ENCODE assay signal across 8 mouse cellular contexts in the genomic region with DNA sequence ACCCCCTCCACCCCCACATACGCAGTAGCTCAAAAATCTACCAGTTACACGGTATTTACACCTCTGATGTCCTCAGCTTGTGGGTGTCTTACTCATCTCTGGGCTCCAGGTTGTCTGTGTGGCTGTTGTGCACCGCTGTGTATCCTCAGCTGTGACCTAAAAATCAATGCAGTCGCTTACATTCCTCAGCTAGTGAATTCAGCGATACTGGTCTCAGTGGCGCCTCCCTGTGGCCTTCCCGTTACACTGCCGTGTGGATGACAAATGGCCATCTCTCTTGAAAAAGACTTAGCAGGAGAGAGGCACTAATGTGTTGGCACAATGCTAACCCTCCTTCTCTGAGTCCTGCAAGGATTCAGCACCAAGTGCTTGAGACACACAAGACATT.
DNase-seq lines count a peak whose midpoint lies in the region; ATAC-seq and TF ChIP-seq lines count a peak whose summit lies in the region.

No protein-coding gene starts in this region.

- no peak overlapping the region for H3K4me2 ChIP-seq in hindbrain, embryonic 16.5 days (ENCODE audit: low read length)

- WGBS in forebrain, embryonic 10.5 days: 31% methylated on average over 8 of the region's 8 CpGs
- 25% methylated on average over 8 of the region's 8 CpGs for WGBS in hindbrain, embryonic 16.5 days

- no peak overlapping the region for H3K27ac ChIP-seq in forebrain, embryonic 10.5 days
- no peak overlapping the region; the same call in 1 of the 2 replicates for H3K27ac ChIP-seq in hindbrain, embryonic 16.5 days (ENCODE audit: low read depth, low read length)

- no peaks in the 10 kb centered on the region for H3K36me3 ChIP-seq in forebrain, embryonic 10.5 days (replicated peaks)
- no peaks in the 10 kb centered on the region for H3K36me3 ChIP-seq in hindbrain, embryonic 16.5 days (ENCODE audit: control insufficient read depth, insufficient read depth, low read length)

- peak; percentile 79 for TF ChIP-seq CTCF in brain, embryonic 14.5 days (IDR thresholded peaks at IDR 0.05; ENCODE audit: borderline replicate concordance, extremely low read depth, insufficient read depth, insufficient read length)

- no peaks in the 10 kb centered on the region for H3K9me3 ChIP-seq in forebrain, embryonic 10.5 days
- H3K9me3 ChIP-seq in hindbrain, embryonic 16.5 days (ENCODE audit: control insufficient read depth, low read length): no peaks in the 10 kb centered on the region

- no peaks in the 10 kb centered on the region for H3K27me3 ChIP-seq in forebrain, embryonic 10.5 days (ENCODE audit: poor library complexity, severe bottlenecking)
- H3K27me3 ChIP-seq in hindbrain, embryonic 16.5 days (replicated peaks; ENCODE audit: control insufficient read depth, insufficient read depth, low read length): no peaks in the 10 kb centered on the region

- no peak for TF ChIP-seq POLR2A in brain, embryonic 14.5 days (IDR thresholded peaks at IDR 0.05; ENCODE audit: borderline replicate concordance, extremely low read depth, insufficient read depth, insufficient read length, poor library complexity, severe bottlenecking)

- H3K4me1 ChIP-seq in forebrain, embryonic 10.5 days: peaks cover 22% of the 10 kb centered on the region
- peaks cover 28% of the 10 kb centered on the region for H3K4me1 ChIP-seq in hindbrain, embryonic 16.5 days (ENCODE audit: control insufficient read depth, insufficient read depth, low read depth, low read length)

- peak; percentile 40; the same call in 1 of the 2 replicates for ATAC-seq in hindbrain, embryonic 16.5 days

- H3K9ac ChIP-seq in hindbrain, embryonic 16.5 days (ENCODE audit: low read depth, low read length): no peak overlapping the region

- no peak overlapping the region for H3K4me3 ChIP-seq in forebrain, embryonic 10.5 days
- no peak overlapping the region for H3K4me3 ChIP-seq in hindbrain, embryonic 16.5 days (ENCODE audit: low read length)

- intact Hi-C loops in left cerebral cortex, postnatal 25 days (cut with DNase I): loop anchor here (2.0 to 5.0 kb wide), 3 partner anchors 76 to 274 kb away; partner anchors contain the start of gene Chst11

- peak; percentile 68 for DNase-seq in ovary, postnatal 14 days (ENCODE audit: low spot score)
- no peak for DNase-seq in ovary, postnatal 10 days (ENCODE audit: low spot score)
- peak; percentile 82 for DNase-seq in brain, embryonic 14.5 days (ENCODE audit: low read depth)
- DNase-seq in forebrain, embryonic 10.5 days (ENCODE audit: extremely low spot score, low spot score): peak; percentile 66
- DNase-seq in left cerebral cortex, postnatal 25 days (ENCODE audit: low spot score in 2 of 2): peak; percentile 54 to 69
- peak; percentile 50 to 61 for DNase-seq in natural killer cell, adult 2 months (ENCODE audit: low spot score in 2 of 2)
- peak; percentile 74 for DNase-seq in thymus, postnatal 0 days (ENCODE audit: low spot score)
